Mouse (Mus musculus) bone marrow, adult 2 months (tissue): ENCODE results near the gene Map3k13.

Experiments
- CTCF ChIP-seq: fragments of 200-500 bp; IDR thresholded peaks from 2 replicates; pipeline ENCODE4 v1.5.1; 2011; ENCODE audit warnings: low read length, control low read depth; ENCODE audit not compliant: control insufficient read depth, insufficient read depth
- POLR2A ChIP-seq: fragments of 200-500 bp; IDR thresholded peaks from 2 replicates; pipeline ENCODE4 v1.6.1; 2011; ENCODE audit warnings: low read depth, mild to moderate bottlenecking, control low read depth, low read length, borderline replicate concordance; ENCODE audit not compliant: control insufficient read depth

DNA sequence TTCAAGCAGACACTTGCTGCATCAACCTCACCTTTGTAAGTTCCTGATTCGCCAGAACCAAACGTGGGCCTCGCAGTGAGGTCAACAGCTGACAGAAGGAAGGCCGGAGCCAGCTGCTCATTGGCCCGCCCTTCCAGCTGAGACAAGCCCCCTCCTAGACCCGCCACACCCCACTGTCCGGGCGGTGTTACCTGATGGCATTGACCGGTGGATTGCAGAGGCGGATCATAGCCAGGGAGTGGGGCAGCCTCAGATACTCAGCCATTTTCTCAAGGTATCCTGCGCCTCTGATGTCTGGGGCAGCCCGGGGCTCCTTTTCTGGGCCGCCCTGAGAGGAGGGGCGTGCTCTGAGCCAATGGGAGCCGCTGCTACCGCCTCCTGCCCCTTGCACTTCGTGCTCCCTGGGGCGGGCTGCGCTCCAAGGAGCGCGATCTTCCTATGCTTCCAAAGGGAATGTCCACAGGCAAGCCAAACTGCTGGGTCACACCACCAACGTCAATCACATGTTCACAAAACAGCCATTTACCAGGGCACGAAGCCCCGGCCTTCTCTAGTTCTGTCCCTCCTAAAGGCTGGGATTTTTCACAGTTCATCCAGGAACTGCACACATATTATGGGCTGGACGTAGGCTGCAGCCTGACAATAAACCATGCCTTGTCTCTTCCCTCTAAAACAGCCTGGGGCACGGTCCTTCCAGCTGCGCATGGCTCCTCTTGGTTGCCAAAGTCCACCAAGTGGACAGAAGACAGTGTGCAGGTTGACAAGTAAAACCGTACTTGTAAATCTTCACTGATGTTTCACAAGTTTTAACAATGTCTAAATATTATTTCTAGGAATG, 6.4 kb upstream of the Map3k13 start, which contains the start of gene Ehhadh:
- no peak for TF ChIP-seq CTCF
- peak; percentile 24; the same call in 1 of the 2 replicates for TF ChIP-seq POLR2A
